In the genomic region with DNA sequence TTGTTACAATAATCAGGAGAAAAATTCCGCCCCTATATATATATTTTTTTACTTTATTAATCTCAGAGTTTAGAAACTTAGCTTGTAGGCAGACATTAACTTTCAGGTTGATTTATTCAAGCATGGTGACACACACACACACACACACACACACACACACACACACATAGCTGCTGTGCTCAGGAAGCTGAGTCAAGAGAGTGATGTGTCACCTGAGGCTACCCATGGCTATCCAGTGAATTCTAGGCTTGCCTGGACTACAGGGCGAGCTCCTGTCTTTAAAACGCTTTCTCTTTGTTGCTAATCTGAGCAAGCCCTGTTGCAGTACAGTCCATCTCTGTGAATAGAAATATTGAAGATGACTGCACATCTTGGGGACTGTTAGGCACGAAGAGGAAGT, we compare ENCODE assay signal across 17 mouse cellular contexts.
"Had no signal": no experiment of that assay in that cellular context is flagged by ENCODE, and none has a peak within 500 bp of the region (broad histone marks: within the 10 kb centered on the region; RNA-seq: fewer than 3 reads in every experiment).

No protein-coding gene starts in this region.

- ATAC-seq: midbrain, embryonic 16.5 days had no signal

- DNase-seq: lung, postnatal 10 days; lung, postnatal 4 days; retina, postnatal 1 day; right cerebral cortex, adult 18-20 months; right cerebral cortex, postnatal 25 days; right cerebral cortex, postnatal 4 days; spleen, adult 18-20 months; thymus, adult 18-20 months; thymus, postnatal 14 days; thymus, postnatal 36 days had no signal

- H3K9ac ChIP-seq: lung, embryonic 14.5 days; midbrain, embryonic 12.5 days; neural tube, embryonic 13.5 days; neural tube, embryonic 15.5 days had no signal

- H3K27me3 ChIP-seq: midbrain, embryonic 12.5 days; neural tube, embryonic 13.5 days; neural tube, embryonic 15.5 days had no signal

- H3K36me3 ChIP-seq: midbrain, embryonic 10.5 days; midbrain, embryonic 12.5 days; neural tube, embryonic 13.5 days; neural tube, embryonic 15.5 days had no signal

- H3K27ac ChIP-seq: midbrain, embryonic 12.5 days; neural tube, embryonic 13.5 days; neural tube, embryonic 15.5 days had no signal

- H3K4me3 ChIP-seq: midbrain, embryonic 10.5 days; midbrain, embryonic 12.5 days; myocyte; neural tube, embryonic 13.5 days; neural tube, embryonic 15.5 days had no signal

- H3K4me2 ChIP-seq: lung, embryonic 14.5 days; midbrain, embryonic 12.5 days; neural tube, embryonic 13.5 days; neural tube, embryonic 15.5 days had no signal

- H3K9me3 ChIP-seq: midbrain, embryonic 10.5 days; midbrain, embryonic 12.5 days; neural tube, embryonic 13.5 days; neural tube, embryonic 15.5 days had no signal
